Mouse (Mus musculus): ENCODE results near the gene Nat9. TPM values are rescaled to one million over a fixed set of nuclear protein-coding genes. Genes with fewer than 3 reads are reported as not detected.

Nat9 gene
- polyA plus RNA-seq, 2 experiments = 7.7 to 8.2 TPM

DNA sequence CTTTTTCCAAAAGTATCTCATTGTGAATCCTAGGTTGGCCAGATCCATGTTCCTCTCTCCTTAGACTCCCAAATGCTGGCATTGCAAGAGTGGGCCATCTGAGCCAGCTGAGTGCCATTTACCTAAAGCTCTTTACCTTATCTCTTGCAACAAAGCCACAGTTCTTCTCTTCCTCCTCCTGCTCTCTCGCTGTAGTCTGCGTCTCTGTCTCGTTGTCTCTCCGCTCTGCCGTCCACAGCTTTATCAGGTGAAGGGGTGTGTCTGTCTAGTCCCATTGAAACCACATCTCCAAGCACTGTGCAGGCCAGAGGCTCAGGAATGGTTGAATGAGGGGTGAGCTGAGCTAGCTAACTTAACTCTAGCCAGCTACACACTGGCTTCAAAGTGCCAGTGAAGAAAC is 8.3 kb upstream of the Nat9 start:
- Histone ChIP-seq H3K36me3 (replicated peaks; ENCODE audit: control insufficient read depth, insufficient read depth, low read depth) (no peaks in the 10 kb centered on the region), H3K9me3 (ENCODE audit: control insufficient read depth, low read length) (no peaks in the 10 kb centered on the region), H3K4me2 (ENCODE audit: low read depth) (no peak overlapping the region), H3K4me3 (ENCODE audit: insufficient read depth in 1 of 2, low read depth in 2 of 2, low read length in 2 of 2) (no peak overlapping the region), H3K27me3 (ENCODE audit: control insufficient read depth, insufficient read depth, low read length) (no peaks in the 10 kb centered on the region), H3K27ac (no peak overlapping the region), H3K4me1 (replicated peaks; ENCODE audit: control insufficient read depth in 2 of 2, insufficient read depth in 2 of 2, low read length in 1 of 2) (peaks cover 14 to 32% of the 10 kb centered on the region in 2 experiments), H3K9ac (replicated peaks) (no peak overlapping the region)
- ATAC-seq (ENCODE audit: insufficient read depth) = peak; percentile 56; the same call in 1 of the 2 replicates
- 9% methylated on average over 5 of the region's 5 CpGs for WGBS (ENCODE audit: insufficient replicate concordance)
- DNase-seq (ENCODE audit: low read depth in 3 of 3, low spot score in 3 of 3) = no peak
- no peak for TF ChIP-seq EP300 (IDR thresholded peaks at IDR 0.05; ENCODE audit: low read depth)

DNA sequence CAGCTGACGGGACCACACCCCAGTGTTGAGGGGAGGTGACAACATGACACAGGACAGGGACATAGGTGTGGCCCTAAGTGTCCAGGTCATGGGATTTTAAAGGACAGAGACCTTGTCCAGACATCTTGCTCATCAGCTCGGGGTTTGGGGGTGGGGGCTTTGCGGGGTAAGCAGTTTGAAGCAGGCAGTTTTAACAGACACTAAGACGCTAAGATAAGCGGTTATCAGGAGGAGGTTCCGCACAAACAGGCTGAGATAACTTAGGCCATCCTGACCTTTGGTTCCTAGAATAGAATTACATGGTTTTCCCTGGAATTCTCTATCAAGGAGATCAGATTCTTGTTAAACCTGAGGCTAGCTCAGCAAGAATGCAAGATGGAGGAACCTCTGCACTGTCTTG is 7.0 kb upstream of the Nat9 start:
- ATAC-seq (ENCODE audit: insufficient read depth) (no peak), DNase-seq (ENCODE audit: low read depth in 3 of 3, low spot score in 3 of 3) (no peak)
- Histone ChIP-seq H3K27me3 (ENCODE audit: control insufficient read depth, insufficient read depth, low read length) (no peaks in the 10 kb centered on the region), H3K4me3 (ENCODE audit: insufficient read depth in 1 of 2, low read depth in 2 of 2, low read length in 2 of 2) (no peak overlapping the region), H3K36me3 (replicated peaks; ENCODE audit: control insufficient read depth, insufficient read depth, low read depth) (no peaks in the 10 kb centered on the region), H3K27ac (no peak overlapping the region), H3K4me2 (ENCODE audit: low read depth) (no peak overlapping the region), H3K4me1 (replicated peaks; ENCODE audit: control insufficient read depth in 2 of 2, insufficient read depth in 2 of 2, low read length in 1 of 2) (peaks cover 14 to 32% of the 10 kb centered on the region in 2 experiments), H3K9ac (replicated peaks) (no peak overlapping the region), H3K9me3 (ENCODE audit: control insufficient read depth, low read length) (no peaks in the 10 kb centered on the region)
- 16% methylated on average over 6 of the region's 6 CpGs for WGBS (ENCODE audit: insufficient replicate concordance)
- TF ChIP-seq CTCF (IDR thresholded peaks at IDR 0.05; ENCODE audit: low read depth) (no peak), EP300 (IDR thresholded peaks at IDR 0.05; ENCODE audit: low read depth) (0 out of 2 replicates have a peak, but pooled peaks have one; percentile 9)

- peaks cover 14 to 42% of the 10 kb centered on the region in 2 experiments for H3K4me1 ChIP-seq (replicated peaks; ENCODE audit: control insufficient read depth in 2 of 2, insufficient read depth in 2 of 2, low read length in 1 of 2)
- no peak for DNase-seq (ENCODE audit: low read depth in 3 of 3, low spot score in 3 of 3)
Measured at GRCm38 (mm10) chr11:115192180-115192579, 4.5 kb upstream of the Nat9 start.

GRCm38 (mm10) chr11:115189304-115189703 is 1.6 kb upstream of the Nat9 start:
- WGBS (ENCODE audit: insufficient replicate concordance) = 63% methylated on average over 6 of the region's 6 CpGs
- Histone ChIP-seq H3K9ac (replicated peaks) (no peak overlapping the region), H3K4me1 (replicated peaks; ENCODE audit: control insufficient read depth in 2 of 2, insufficient read depth in 2 of 2, low read length in 1 of 2) (peaks cover 4 to 25% of the 10 kb centered on the region in 2 experiments; a peak in 3 of 4 replicates), H3K4me3 (ENCODE audit: insufficient read depth in 1 of 2, low read depth in 2 of 2, low read length in 2 of 2) (no peak overlapping the region), H3K27ac (no peak overlapping the region), H3K36me3 (replicated peaks; ENCODE audit: control insufficient read depth, insufficient read depth, low read depth) (no peaks in the 10 kb centered on the region), H3K9me3 (ENCODE audit: control insufficient read depth, low read length) (no peaks in the 10 kb centered on the region), H3K4me2 (ENCODE audit: low read depth) (no peak overlapping the region), H3K27me3 (ENCODE audit: control insufficient read depth, insufficient read depth, low read length) (no peaks in the 10 kb centered on the region)
- TF ChIP-seq CTCF (IDR thresholded peaks at IDR 0.05; ENCODE audit: low read depth) = no peak
- no peak for TF ChIP-seq EP300 (IDR thresholded peaks at IDR 0.05; ENCODE audit: low read depth)
- no peak for DNase-seq (ENCODE audit: low read depth in 3 of 3, low spot score in 3 of 3)
- ATAC-seq (ENCODE audit: insufficient read depth) = no peak

More at GRCm38 (mm10) chr11:115192180-115192579, 4.5 kb upstream of the Nat9 start:
- Histone ChIP-seq H3K4me2 (ENCODE audit: low read depth) (no peak overlapping the region), H3K27me3 (ENCODE audit: control insufficient read depth, insufficient read depth, low read length) (no peaks in the 10 kb centered on the region), H3K27ac (no peak overlapping the region), H3K9me3 (ENCODE audit: control insufficient read depth, low read length) (no peaks in the 10 kb centered on the region), H3K4me3 (ENCODE audit: insufficient read depth in 1 of 2, low read depth in 2 of 2, low read length in 2 of 2) (no peak overlapping the region), H3K36me3 (replicated peaks; ENCODE audit: control insufficient read depth, insufficient read depth, low read depth) (no peaks in the 10 kb centered on the region), H3K9ac (replicated peaks) (no peak overlapping the region)
- 20% methylated on average over 9 of the region's 9 CpGs for WGBS (ENCODE audit: insufficient replicate concordance)
- TF ChIP-seq EP300 (IDR thresholded peaks at IDR 0.05; ENCODE audit: low read depth) (no peak), CTCF (IDR thresholded peaks at IDR 0.05; ENCODE audit: low read depth) (no peak)
- ATAC-seq (ENCODE audit: insufficient read depth) = no peak

- no peak overlapping the region for H3K27ac ChIP-seq
- no peak for DNase-seq (ENCODE audit: low read depth in 3 of 3, low spot score in 3 of 3)
- no peak for ATAC-seq (ENCODE audit: insufficient read depth)
- TF ChIP-seq EP300 (IDR thresholded peaks at IDR 0.05; ENCODE audit: low read depth) (no peak), CTCF (IDR thresholded peaks at IDR 0.05; ENCODE audit: low read depth) (no peak)
- peak overlapping the region; percentile 81 for H3K4me2 ChIP-seq (ENCODE audit: low read depth)
- 28% methylated on average over 13 of the region's 13 CpGs for WGBS (ENCODE audit: insufficient replicate concordance)
- no peak overlapping the region for H3K4me3 ChIP-seq (ENCODE audit: insufficient read depth in 1 of 2, low read depth in 2 of 2, low read length in 2 of 2)
- H3K4me1 ChIP-seq (replicated peaks; ENCODE audit: control insufficient read depth in 2 of 2, insufficient read depth in 2 of 2, low read length in 1 of 2) = peaks cover 4 to 23% of the 10 kb centered on the region in 2 experiments; a peak in 3 of 4 replicates
- no peak overlapping the region for H3K9ac ChIP-seq (replicated peaks)
- no peaks in the 10 kb centered on the region for H3K27me3 ChIP-seq (ENCODE audit: control insufficient read depth, insufficient read depth, low read length)
- no peaks in the 10 kb centered on the region for H3K9me3 ChIP-seq (ENCODE audit: control insufficient read depth, low read length)
- no peaks in the 10 kb centered on the region for H3K36me3 ChIP-seq (replicated peaks; ENCODE audit: control insufficient read depth, insufficient read depth, low read depth)
Measured at GRCm38 (mm10) chr11:115188539-115189231, 1.0 kb upstream of the Nat9 start.

Measured in liver, embryonic 14.5 days (tissue).